Mouse (Mus musculus) lung, adult 2 months (tissue): Measurements from ENCODE around the gene Nod2. TPM values are rescaled to one million over a fixed set of nuclear protein-coding genes. Genes with fewer than 3 reads are reported as not detected.

Experiments
- DNase-seq: peaks from one replicate; pipeline ENCODE4 v3.0.0; 2022
- H3K4me1 ChIP-seq: fragments of 200-500 bp; 2 replicates; pipeline ENCODE4 v1.6.1; 2011; ENCODE audit warnings: low read length; ENCODE audit not compliant: control insufficient read depth, insufficient read depth
- H3K4me3 ChIP-seq: fragments of 200-500 bp; replicated peaks from 2 replicates; pipeline ENCODE3; 2011; ENCODE audit warnings: low read depth, mild to moderate bottlenecking, control low read depth, low read length; ENCODE audit errors: extremely low read depth
- CTCF ChIP-seq: fragments of 200-500 bp; IDR thresholded peaks from 2 replicates; pipeline ENCODE4 v1.5.1; 2011; ENCODE audit warnings: mild to moderate bottlenecking, low read length, control low read depth; ENCODE audit not compliant: insufficient read depth
- POLR2A ChIP-seq: fragments of 200-500 bp; IDR thresholded peaks from 2 replicates; pipeline ENCODE4 v1.6.1; 2011; ENCODE audit warnings: low read depth, mild to moderate bottlenecking, control low read depth, low read length, borderline replicate concordance; ENCODE audit errors: extremely low read depth
- whole genome bisulfite sequencing: fragments of 180-500 bp; shearing (Covaris S2); methylation state at CpG from one replicate; pipeline ENCODE4 v1.1.7; 2018; 5-methylcytosine and 5-hydroxymethylcytosine counted together
- polyA plus RNA-seq: library from polyadenylated mRNA; depleted of rRNA; stranded (reverse); fragments of >200 nt; gene quantifications from 2 replicates; pipeline ENCODE4 v1.2.3, GENCODE M21; 2012; rRNA removed

Gene Nod2
- polyA plus RNA-seq, 1 experiment, result 5.0 TPM

DNA sequence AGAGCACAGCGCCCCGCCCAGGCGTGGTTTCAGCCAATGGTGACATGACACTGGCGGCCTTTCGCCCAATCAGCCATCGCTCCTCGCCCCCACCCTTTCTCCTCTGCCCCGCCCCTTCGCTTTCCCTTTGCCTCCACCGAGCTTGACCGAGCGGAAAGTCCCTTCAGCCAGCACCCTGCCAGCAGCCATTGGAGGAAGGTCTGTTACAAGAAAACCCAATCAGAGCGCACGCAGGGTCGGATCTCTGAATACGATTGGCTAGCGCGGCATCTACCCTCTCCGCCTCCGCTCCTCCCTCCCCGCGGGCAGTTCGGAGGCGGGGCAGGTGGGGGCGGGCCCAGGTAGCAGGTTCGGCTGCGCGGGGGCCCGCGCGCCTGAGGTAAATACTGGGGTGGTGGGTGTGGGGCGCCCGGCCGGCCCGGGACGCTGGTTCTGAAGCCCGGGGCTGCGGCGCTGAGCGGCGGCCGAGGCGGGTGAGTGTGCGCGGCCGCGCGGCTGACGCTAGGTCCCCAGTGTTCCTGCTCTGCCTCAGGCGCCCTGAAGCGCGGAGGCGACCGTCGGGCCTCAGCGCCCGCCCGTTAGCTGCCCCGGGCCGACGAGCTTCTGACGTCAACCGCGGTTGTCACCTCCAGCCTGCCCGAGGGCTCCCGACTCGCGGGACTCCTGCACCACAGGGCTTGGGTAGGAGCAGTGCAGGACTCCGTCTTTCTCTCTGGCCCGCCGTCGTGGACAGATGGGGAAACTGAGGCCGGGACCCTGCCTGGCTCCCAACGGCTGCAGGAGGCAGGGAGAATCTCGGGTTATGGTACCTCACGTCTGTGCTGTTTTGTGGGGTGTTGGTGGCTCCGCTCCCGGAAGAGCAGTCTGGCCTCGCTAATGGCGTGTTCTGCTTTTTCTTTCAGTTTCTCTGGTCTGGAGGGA lies 49.9 kb downstream of the Nod2 start, which contains the start of gene Cyld:
Cyld (plus strand) TSS at position 308 of the 921 bp plus-strand sequence.
- under 1% methylated on average over 78 of the region's 80 CpGs for WGBS
- Histone ChIP-seq H3K4me1 (peaks cover 4% of the 10 kb centered on the region), H3K4me3 (peak within 1 kb of the TSS; percentile 81)
- peak; percentile 97 for DNase-seq
- TF ChIP-seq CTCF (no peak), POLR2A (peak; percentile 73; the same call in 1 of the 2 replicates)

DNA sequence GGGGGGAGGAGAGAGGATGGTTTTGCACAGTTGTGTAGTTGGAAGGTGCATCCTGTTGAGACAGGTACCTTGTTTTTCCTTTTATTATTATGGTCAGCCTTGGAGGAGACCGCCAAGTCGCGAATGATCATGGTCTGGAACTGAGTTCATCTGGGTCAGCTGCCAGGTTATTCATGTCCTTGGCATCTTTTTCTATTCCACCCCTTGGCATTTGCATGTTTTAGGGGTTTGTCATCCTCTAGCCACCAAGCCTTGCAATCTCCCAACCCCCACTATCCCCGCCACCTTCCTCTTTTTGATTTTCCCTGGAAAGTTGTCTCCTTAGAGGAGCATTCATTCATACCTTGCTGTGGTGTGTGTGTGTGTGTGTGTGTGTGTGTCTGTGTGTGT lies 50.5 kb downstream of the Nod2 start:
- WGBS, result 5% methylated on average over 4 of the region's 4 CpGs
- Histone ChIP-seq H3K4me1 (peaks cover 4% of the 10 kb centered on the region), H3K4me3 (peak overlapping the region; percentile 81)
- peak; percentile 26 for DNase-seq
- TF ChIP-seq POLR2A (no peak), CTCF (no peak)

DNA sequence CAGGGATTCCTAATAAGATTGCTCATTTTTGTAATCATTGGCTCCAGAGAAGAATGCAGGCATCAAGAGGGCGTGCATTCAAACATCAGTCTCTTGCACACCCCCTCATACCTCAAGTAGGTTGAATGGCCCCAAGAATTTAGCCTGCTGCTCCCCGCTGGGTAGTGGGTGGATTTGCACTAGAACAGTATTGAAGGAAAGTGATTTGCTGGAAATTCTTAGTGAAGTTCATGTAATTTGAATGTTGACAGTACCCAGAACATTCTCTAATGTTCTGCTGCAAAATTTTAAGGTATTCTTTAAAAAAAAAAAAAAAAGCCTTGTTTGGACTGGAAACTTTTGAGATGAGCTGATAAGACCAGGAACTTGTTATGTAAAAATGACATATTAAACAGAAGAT lies 50.9 kb downstream of the Nod2 start:
- Histone ChIP-seq H3K4me3 (no peak overlapping the region), H3K4me1 (peaks cover 4% of the 10 kb centered on the region)
- no peak for DNase-seq
- TF ChIP-seq POLR2A, result no peak
- no peak for TF ChIP-seq CTCF
- 30% methylated on average over 2 of the region's 2 CpGs for WGBS

GRCm38 (mm10) chr8:88701611-88702010 lies 54.5 kb downstream of the Nod2 start:
- Histone ChIP-seq H3K4me1 (peaks cover 6% of the 10 kb centered on the region), H3K4me3 (no peak overlapping the region)
- DNase-seq, result no peak
- peak; percentile 12; the same call in 1 of the 2 replicates for TF ChIP-seq CTCF
- TF ChIP-seq POLR2A, result no peak
- whole genome bisulfite sequencing, result 14% methylated on average over 2 of the region's 2 CpGs

GRCm38 (mm10) chr8:88702816-88703215 lies 55.7 kb downstream of the Nod2 start:
- DNase-seq, result no peak
- Histone ChIP-seq H3K4me1 (peaks cover 6% of the 10 kb centered on the region), H3K4me3 (no peak overlapping the region)
- TF ChIP-seq POLR2A (no peak), CTCF (no peak)
- WGBS, result 79% methylated on average over 3 of the region's 3 CpGs

- WGBS, result 86% methylated on average over 2 of the region's 2 CpGs
- Histone ChIP-seq H3K4me3 (no peak overlapping the region), H3K4me1 (no peaks in the 10 kb centered on the region)
- no peak for DNase-seq
- TF ChIP-seq POLR2A (no peak), CTCF (no peak)
Observed at GRCm38 (mm10) chr8:88723256-88723963, 76.3 kb downstream of the Nod2 start.

Other genes with a start within 250 kb of the Nod2 start
- 143 and 171 TPM in 2 replicates for gene Nkd1, start 126.0 kb upstream of the Nod2 start, polyA plus RNA-seq
- 11.5 and 16.8 TPM in 2 replicates for gene Snx20, start 11.2 kb upstream of the Nod2 start, polyA plus RNA-seq
- gene Cyld, start 49.7 kb downstream of the Nod2 start, polyA plus RNA-seq, result 5.2 and 8.7 TPM in 2 replicates